Mouse (Mus musculus) neutrophil, adult 5-6 weeks (primary cell): Measurements from ENCODE around the gene Tuba1a. TPM values are rescaled to one million over a fixed set of nuclear protein-coding genes. Genes with fewer than 3 reads are reported as not detected.
"Not testable (repeated sequence)": the region's sequence is repeated elsewhere in the genome, so short reads cannot be mapped to it uniquely, and the experiment has no call there.

Experiments
- ATAC-seq: fragments of 151-379, 151-347 bp; 2 replicates; pipeline ENCODE4 v1.8.0; 2017; ENCODE audit warnings: mild to moderate bottlenecking, moderate TSS enrichment; ENCODE audit not compliant: insufficient number of reproducible peaks, poor library complexity, low FRiP score, severe bottlenecking; ENCODE audit errors: extremely low read depth
- total RNA-seq: library from RNA; stranded (forward); fragments of 200-1000 nt; gene quantifications from 2 replicates; pipeline ENCODE4 v1.2.3, GENCODE M21; 2017

Gene Tuba1a
- total RNA-seq, 1 experiment from 2014 or later, result 92.1 TPM

GRCm38 (mm10) chr15:98959531-98959930, 6.0 kb upstream of the Tuba1a start:
- ATAC-seq, result no peak

GRCm38 (mm10) chr15:98958901-98959420, 5.5 kb upstream of the Tuba1a start:
- ATAC-seq, result no peak

GRCm38 (mm10) chr15:98957475-98957874, 4.0 kb upstream of the Tuba1a start:
- ATAC-seq, result no peak

GRCm38 (mm10) chr15:98956000-98956399, 2.5 kb upstream of the Tuba1a start:
- ATAC-seq, result no peak

- no peak for ATAC-seq
These were observed 1.8 kb upstream of the Tuba1a start for GRCm38 (mm10) chr15:98955324-98955723.

GRCm38 (mm10) chr15:98954425-98955253, 1.1 kb upstream of the Tuba1a start:
- no peak for ATAC-seq

GRCm38 (mm10) chr15:98952751-98953400, 627 bp downstream of the Tuba1a start:
- peak; percentile 54 for ATAC-seq

- no peak for ATAC-seq
These were observed 1.4 kb downstream of the Tuba1a start for GRCm38 (mm10) chr15:98952063-98952455.

GRCm38 (mm10) chr15:98951122-98952062, 2.1 kb downstream of the Tuba1a start:
- ATAC-seq, result not testable (repeated sequence)

GRCm38 (mm10) chr15:98949607-98949892, 4.0 kb downstream of the Tuba1a start:
- ATAC-seq, result no peak

- no peak for ATAC-seq
These were observed 4.5 kb downstream of the Tuba1a start for GRCm38 (mm10) chr15:98948857-98949606.

GRCm38 (mm10) chr15:98948382-98948781, 5.1 kb downstream of the Tuba1a start:
- no peak for ATAC-seq

- ATAC-seq, result no peak
These were observed 5.6 kb downstream of the Tuba1a start for GRCm38 (mm10) chr15:98947884-98948283.

- ATAC-seq, result no peak
These were observed 10.4 kb downstream of the Tuba1a start for GRCm38 (mm10) chr15:98943133-98943532.

- ATAC-seq, result no peak
These were observed 11.4 kb downstream of the Tuba1a start for GRCm38 (mm10) chr15:98942081-98942480.

GRCm38 (mm10) chr15:98941539-98941938, 12.0 kb downstream of the Tuba1a start:
- no peak for ATAC-seq

GRCm38 (mm10) chr15:98940816-98941215, 12.7 kb downstream of the Tuba1a start:
- no peak for ATAC-seq

- peak; percentile 72 for ATAC-seq
These were observed 19.2 kb downstream of the Tuba1a start, which contains the start of gene Tuba1b for GRCm38 (mm10) chr15:98934217-98934839. Tuba1b (minus strand) TSS chr15:98934565.
